Comparison of ENCODE assay signal across 20 mouse cellular contexts in genomic region chr1:75826202-75826601, GRCm38 (mm10).
DNase-seq lines count a peak whose midpoint lies in the region; ATAC-seq lines count a peak whose summit lies in the region.
"Had no signal": no experiment of that assay in that cellular context is flagged by ENCODE, and none has a peak within 500 bp of the region (broad histone marks: within the 10 kb centered on the region; RNA-seq: fewer than 3 reads in every experiment).

No protein-coding gene starts in this region.

- ATAC-seq in forebrain, embryonic 14.5 days = peak; percentile 58; the same call in 1 of the 2 replicates
- no peak for ATAC-seq in midbrain, embryonic 11.5 days (ENCODE audit: low FRiP score)
- no peak for ATAC-seq in midbrain, embryonic 14.5 days (ENCODE audit: low FRiP score, low TSS enrichment)
- peak; percentile 46; the same call in 1 of the 2 replicates for ATAC-seq in neural tube, embryonic 14.5 days (ENCODE audit: low read depth)
- ATAC-seq: inflammation-experienced regulatory T-cells, adult 6 months had no signal

- no peak overlapping the region for H3K27ac ChIP-seq in forebrain, embryonic 14.5 days (ENCODE audit: low read depth, low read length)
- no peak overlapping the region for H3K27ac ChIP-seq in forebrain, embryonic 10.5 days
- H3K27ac ChIP-seq in midbrain, embryonic 11.5 days (ENCODE audit: low read depth, low read length) = no peak overlapping the region
- H3K27ac ChIP-seq in midbrain, embryonic 14.5 days (replicated peaks; ENCODE audit: low read depth, low read length) = no peak overlapping the region
- H3K27ac ChIP-seq in neural tube, embryonic 14.5 days (ENCODE audit: low read depth, low read length) = no peak overlapping the region
- H3K27ac ChIP-seq: hindbrain, embryonic 13.5 days had no signal

- DNase-seq in forebrain, embryonic 14.5 days (ENCODE audit: low spot score) = peak; percentile 59
- DNase-seq in forebrain, embryonic 10.5 days (ENCODE audit: extremely low spot score, low spot score) = no peak
- peak; percentile 77 for DNase-seq in midbrain, embryonic 11.5 days (ENCODE audit: low spot score, missing footprints)
- DNase-seq in midbrain, embryonic 14.5 days = no peak
- DNase-seq in cerebellum, postnatal 25 days = peak; percentile 40 to 57
- DNase-seq in gastrocnemius, postnatal 36 days = no peak
- DNase-seq in heart, postnatal 36 days = no peak
- DNase-seq: embryo, embryonic 11 days; heart, postnatal 14 days; kidney, adult 2 months; kidney, postnatal 36 days; layer of hippocampus, adult 9-11 months; lung, adult 18-20 months; thymus, postnatal 4 days had no signal

- H3K4me3 ChIP-seq in forebrain, embryonic 14.5 days (ENCODE audit: low read depth, low read length) = no peak overlapping the region
- H3K4me3 ChIP-seq in forebrain, embryonic 10.5 days = no peak overlapping the region
- no peak overlapping the region for H3K4me3 ChIP-seq in midbrain, embryonic 11.5 days (ENCODE audit: low read depth, low read length)
- H3K4me3 ChIP-seq in midbrain, embryonic 14.5 days (replicated peaks; ENCODE audit: low read depth, low read length) = no peak overlapping the region
- no peak overlapping the region for H3K4me3 ChIP-seq in neural tube, embryonic 14.5 days (ENCODE audit: low read depth, low read length)
- H3K4me3 ChIP-seq: heart, embryonic 12.5 days; hindbrain, embryonic 13.5 days; megakaryocyte, embryonic 14.5 days had no signal

- H3K36me3 ChIP-seq in forebrain, embryonic 14.5 days (ENCODE audit: control insufficient read depth, insufficient read depth, low read length) = no peaks in the 10 kb centered on the region
- no peaks in the 10 kb centered on the region for H3K36me3 ChIP-seq in forebrain, embryonic 10.5 days (replicated peaks)
- no peaks in the 10 kb centered on the region for H3K36me3 ChIP-seq in midbrain, embryonic 11.5 days (ENCODE audit: control insufficient read depth, insufficient read depth, low read length)
- no peaks in the 10 kb centered on the region for H3K36me3 ChIP-seq in midbrain, embryonic 14.5 days (ENCODE audit: control insufficient read depth, insufficient read depth, low read length)
- H3K36me3 ChIP-seq in neural tube, embryonic 14.5 days (ENCODE audit: control insufficient read depth, insufficient read depth, low read length) = no peaks in the 10 kb centered on the region
- H3K36me3 ChIP-seq: heart, embryonic 12.5 days; hindbrain, embryonic 13.5 days had no signal

- no peak overlapping the region for H3K4me2 ChIP-seq in forebrain, embryonic 14.5 days (ENCODE audit: low read length)
- no peak overlapping the region for H3K4me2 ChIP-seq in midbrain, embryonic 11.5 days
- no peak overlapping the region for H3K4me2 ChIP-seq in midbrain, embryonic 14.5 days (ENCODE audit: low read length)
- no peak overlapping the region for H3K4me2 ChIP-seq in neural tube, embryonic 14.5 days (ENCODE audit: low read depth, low read length)
- H3K4me2 ChIP-seq: heart, embryonic 12.5 days; hindbrain, embryonic 13.5 days; liver, embryonic 11.5 days had no signal

- H3K9ac ChIP-seq in forebrain, embryonic 14.5 days (ENCODE audit: low read length) = no peak overlapping the region
- no peak overlapping the region for H3K9ac ChIP-seq in midbrain, embryonic 11.5 days (ENCODE audit: low read length)
- H3K9ac ChIP-seq in midbrain, embryonic 14.5 days (replicated peaks; ENCODE audit: low read length) = no peak overlapping the region
- H3K9ac ChIP-seq in neural tube, embryonic 14.5 days (replicated peaks; ENCODE audit: low read depth, low read length) = no peak overlapping the region
- H3K9ac ChIP-seq: heart, embryonic 12.5 days; hindbrain, embryonic 13.5 days had no signal

- 53% methylated on average over 5 of the region's 5 CpGs for WGBS in forebrain, embryonic 14.5 days
- 81% methylated on average over 5 of the region's 5 CpGs for WGBS in forebrain, embryonic 10.5 days
- 72% methylated on average over 5 of the region's 5 CpGs for WGBS in midbrain, embryonic 11.5 days
- WGBS in midbrain, embryonic 14.5 days = 74% methylated on average over 5 of the region's 5 CpGs
- 32% methylated on average over 5 of the region's 5 CpGs for WGBS in neural tube, embryonic 14.5 days

- H3K27me3 ChIP-seq in forebrain, embryonic 14.5 days (replicated peaks; ENCODE audit: control insufficient read depth, insufficient read depth, low read length) = no peaks in the 10 kb centered on the region
- H3K27me3 ChIP-seq in forebrain, embryonic 10.5 days (ENCODE audit: poor library complexity, severe bottlenecking) = no peaks in the 10 kb centered on the region
- no peaks in the 10 kb centered on the region for H3K27me3 ChIP-seq in midbrain, embryonic 11.5 days (ENCODE audit: control insufficient read depth, insufficient read depth, low read length)
- no peaks in the 10 kb centered on the region for H3K27me3 ChIP-seq in midbrain, embryonic 14.5 days (ENCODE audit: control insufficient read depth, insufficient read depth, low read length)
- H3K27me3 ChIP-seq in neural tube, embryonic 14.5 days (ENCODE audit: control insufficient read depth, insufficient read depth, low read length) = no peaks in the 10 kb centered on the region
- H3K27me3 ChIP-seq: heart, embryonic 12.5 days; hindbrain, embryonic 13.5 days; megakaryocyte, embryonic 14.5 days had no signal

- H3K4me1 ChIP-seq in forebrain, embryonic 14.5 days (ENCODE audit: control insufficient read depth, insufficient read depth, low read length) = no peaks in the 10 kb centered on the region
- H3K4me1 ChIP-seq in forebrain, embryonic 10.5 days = no peaks in the 10 kb centered on the region
- no peaks in the 10 kb centered on the region for H3K4me1 ChIP-seq in midbrain, embryonic 11.5 days (ENCODE audit: control insufficient read depth, insufficient read depth, low read length)
- no peaks in the 10 kb centered on the region for H3K4me1 ChIP-seq in midbrain, embryonic 14.5 days (ENCODE audit: control insufficient read depth, insufficient read depth, low read length)
- peaks cover 5% of the 10 kb centered on the region for H3K4me1 ChIP-seq in neural tube, embryonic 14.5 days (ENCODE audit: control insufficient read depth, insufficient read depth, low read length)
- H3K4me1 ChIP-seq: heart, embryonic 12.5 days; megakaryocyte, embryonic 14.5 days had no signal

- H3K9me3 ChIP-seq in forebrain, embryonic 14.5 days (replicated peaks; ENCODE audit: control insufficient read depth, low read length) = no peaks in the 10 kb centered on the region
- H3K9me3 ChIP-seq in forebrain, embryonic 10.5 days = no peaks in the 10 kb centered on the region
- H3K9me3 ChIP-seq in midbrain, embryonic 11.5 days (ENCODE audit: control insufficient read depth, low read length) = no peaks in the 10 kb centered on the region
- H3K9me3 ChIP-seq in midbrain, embryonic 14.5 days (ENCODE audit: control insufficient read depth, low read length) = no peaks in the 10 kb centered on the region
- H3K9me3 ChIP-seq in neural tube, embryonic 14.5 days (ENCODE audit: control insufficient read depth, low read length) = no peaks in the 10 kb centered on the region
- H3K9me3 ChIP-seq: heart, embryonic 12.5 days; hindbrain, embryonic 13.5 days had no signal

- intact Hi-C loops in gastrocnemius, postnatal 36 days (cut with DNase I) = no loop called here
- intact Hi-C loops in heart, postnatal 36 days (cut with DNase I) = no loop called here

Comparison
In these comparisons a context has a peak if more than half of its experiments do, and no peak if none do; other contexts are left out.
1. DNase-seq: peak in forebrain, embryonic 14.5 days (single experiment), midbrain, embryonic 11.5 days (single experiment) and cerebellum, postnatal 25 days (2 of 2); none in forebrain, embryonic 10.5 days (single experiment), midbrain, embryonic 14.5 days (single experiment), gastrocnemius, postnatal 36 days (0 of 2) and heart, postnatal 36 days (0 of 2).
2. ATAC-seq: peak in forebrain, embryonic 14.5 days (single experiment) and neural tube, embryonic 14.5 days (single experiment); none in midbrain, embryonic 11.5 days (single experiment) and midbrain, embryonic 14.5 days (single experiment).